ENCODE assay signal across 13 mouse cellular contexts in genomic region chr3:60507496-60507895, GRCm38 (mm10).
"Had no signal": no experiment of that assay in that cellular context is flagged by ENCODE, and none has a peak within 500 bp of the region (broad histone marks: within the 10 kb centered on the region; RNA-seq: fewer than 3 reads in every experiment).

No protein-coding gene starts in this region.

- H3K27ac ChIP-seq: kidney, embryonic 15.5 days; left cerebral cortex, adult 2 months; macrophage had no signal

- H3K4me3 ChIP-seq: kidney, embryonic 15.5 days; left cerebral cortex, adult 2 months; liver, embryonic 13.5 days had no signal

- H3K36me3 ChIP-seq: kidney, embryonic 15.5 days had no signal

- H3K9ac ChIP-seq: kidney, embryonic 15.5 days; liver, embryonic 13.5 days; lung, embryonic 14.5 days had no signal

- H3K27me3 ChIP-seq: kidney, embryonic 15.5 days; liver, embryonic 13.5 days had no signal

- DNase-seq: kidney, adult 8-10 months; kidney, postnatal 10 days; kidney, postnatal 36 days; layer of hippocampus, postnatal 36 days; liver, embryonic 13.5 days; lung, embryonic 14.5 days; midbrain, embryonic 14.5 days; thymus, adult 18-20 months; thymus, postnatal 36 days had no signal

- H3K9me3 ChIP-seq: kidney, embryonic 15.5 days; liver, embryonic 13.5 days had no signal

- H3K4me2 ChIP-seq: kidney, embryonic 15.5 days; liver, embryonic 13.5 days; lung, embryonic 14.5 days; midbrain, embryonic 11.5 days had no signal
